Mouse (Mus musculus) thymus, adult 2 months (tissue): ENCODE measurements around the gene Lins1.

Experiments
- CTCF ChIP-seq: fragments of 200-500 bp; IDR thresholded peaks from 2 replicates; pipeline ENCODE4 v1.5.1; 2012; ENCODE audit warnings: mild to moderate bottlenecking, control low read depth, low read length, moderate library complexity, borderline replicate concordance; ENCODE audit not compliant: control insufficient read depth, poor library complexity, insufficient read depth; ENCODE audit errors: extremely low read depth
- POLR2A ChIP-seq: fragments of 200-500 bp; IDR thresholded peaks from 2 replicates; pipeline ENCODE4 v1.6.1; 2012; ENCODE audit warnings: mild to moderate bottlenecking, low read length, control low read depth, moderate library complexity; ENCODE audit not compliant: control insufficient read depth, poor library complexity, insufficient read depth; ENCODE audit errors: extremely low read depth

GRCm38 (mm10) chr7:66729232-66729631 is 39.5 kb downstream of the Lins1 start:
- TF ChIP-seq POLR2A (no peak), CTCF (no peak)
